Mouse (Mus musculus): ENCODE results near the gene Zfand4. TPM values are rescaled to one million over a fixed set of nuclear protein-coding genes. Genes with fewer than 3 reads are reported as not detected.

Gene Zfand4
- polyA plus RNA-seq, 1 experiment, result 8.0 TPM

DNA sequence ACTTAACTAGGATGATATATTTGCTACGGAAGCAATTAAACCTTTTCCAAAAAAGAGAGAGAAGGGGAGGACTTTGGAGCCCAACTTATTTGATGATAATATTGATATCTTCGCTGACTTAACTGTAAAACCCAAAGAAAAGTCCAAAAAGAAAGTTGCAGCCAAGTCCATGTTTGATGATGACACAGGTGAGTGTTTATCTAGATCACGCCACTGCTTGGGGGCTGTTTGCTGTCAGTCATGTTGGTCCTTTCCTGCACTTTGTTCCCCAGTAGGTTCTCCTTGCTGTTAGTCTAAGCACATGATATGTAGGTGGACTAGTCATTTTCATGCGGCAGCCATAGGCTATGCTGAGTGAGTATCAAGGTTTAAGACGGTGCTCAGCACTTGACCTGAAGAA is 3.5 kb upstream of the Zfand4 start:
- TF ChIP-seq CTCF (IDR thresholded peaks at IDR 0.05; ENCODE audit: borderline replicate concordance, insufficient read depth, low read depth, low read length), result no peak
- WGBS, result 94% methylated on average over 5 of the region's 5 CpGs
- H3K27ac ChIP-seq (ENCODE audit: insufficient read depth, low read length), result no peak overlapping the region
- peaks cover under 1% of the 10 kb centered on the region; the same call in 1 of the 2 replicates for H3K4me1 ChIP-seq (ENCODE audit: control insufficient read depth, insufficient read depth, low read length)
- H3K27me3 ChIP-seq (ENCODE audit: control insufficient read depth, insufficient read depth, low read length), result no peaks in the 10 kb centered on the region
- H3K4me3 ChIP-seq (replicated peaks; ENCODE audit: insufficient read depth, low read depth, low read length), result no peak overlapping the region
- no peak for DNase-seq

DNA sequence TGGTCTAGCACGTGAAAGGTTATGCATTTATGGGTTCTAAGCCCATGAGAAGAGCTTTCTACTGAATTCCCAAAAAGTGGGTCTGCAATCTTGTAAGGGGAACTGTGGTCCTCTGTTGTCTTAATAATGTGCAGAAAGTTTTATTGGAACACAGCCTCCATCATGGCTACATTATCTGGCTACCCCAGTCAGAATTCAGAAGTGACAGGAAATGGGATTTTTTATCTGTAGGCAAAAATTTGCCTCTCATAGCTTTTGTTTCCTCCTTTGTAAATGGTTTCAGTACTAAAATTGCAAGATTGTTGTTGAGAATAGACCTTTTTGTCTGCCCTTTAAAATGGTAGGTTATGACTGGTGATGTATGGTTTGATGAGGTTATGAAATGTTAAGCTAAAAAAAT is 1.2 kb upstream of the Zfand4 start:
- Histone ChIP-seq H3K27me3 (ENCODE audit: control insufficient read depth, insufficient read depth, low read length) (no peaks in the 10 kb centered on the region), H3K4me1 (ENCODE audit: control insufficient read depth, insufficient read depth, low read length) (peaks cover 3% of the 10 kb centered on the region; the same call in 1 of the 2 replicates), H3K27ac (ENCODE audit: insufficient read depth, low read length) (no peak overlapping the region), H3K4me3 (replicated peaks; ENCODE audit: insufficient read depth, low read depth, low read length) (no peak overlapping the region)
- TF ChIP-seq CTCF (IDR thresholded peaks at IDR 0.05; ENCODE audit: borderline replicate concordance, insufficient read depth, low read depth, low read length) (no peak), POLR2A (IDR thresholded peaks at IDR 0.05; ENCODE audit: borderline replicate concordance, insufficient read depth, low read length) (no peak)
- WGBS, result 95% methylated on average over 1 of the region's 1 CpGs
- DNase-seq, result no peak

DNA sequence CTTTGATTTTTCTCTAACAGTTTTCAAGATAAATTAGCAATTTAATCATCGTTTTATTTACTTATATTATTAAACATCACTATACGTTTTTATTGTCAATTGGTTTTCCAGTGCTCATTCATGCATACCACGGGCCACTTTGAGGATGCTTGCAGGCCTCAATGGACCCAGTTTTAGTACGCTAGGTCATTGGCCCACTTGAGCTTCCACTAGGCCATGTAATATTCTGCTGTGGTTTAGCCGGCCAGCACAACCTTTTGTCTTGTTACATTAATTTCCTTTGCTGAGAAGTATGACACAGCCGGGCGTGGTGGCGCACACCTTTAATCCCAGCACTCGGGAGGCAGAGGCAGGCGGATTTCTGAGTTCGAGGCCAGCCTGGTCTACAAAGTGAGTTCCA is 814 bp downstream of the Zfand4 start:
- Histone ChIP-seq H3K27ac (ENCODE audit: insufficient read depth, low read length) (no peak overlapping the region), H3K4me3 (replicated peaks; ENCODE audit: insufficient read depth, low read depth, low read length) (no peak overlapping the region), H3K4me1 (ENCODE audit: control insufficient read depth, insufficient read depth, low read length) (peaks cover 3% of the 10 kb centered on the region; the same call in 1 of the 2 replicates), H3K27me3 (ENCODE audit: control insufficient read depth, insufficient read depth, low read length) (no peaks in the 10 kb centered on the region)
- no peak for DNase-seq
- TF ChIP-seq CTCF (IDR thresholded peaks at IDR 0.05; ENCODE audit: borderline replicate concordance, insufficient read depth, low read depth, low read length) (no peak), POLR2A (IDR thresholded peaks at IDR 0.05; ENCODE audit: borderline replicate concordance, insufficient read depth, low read length) (no peak)
- 87% methylated on average over 11 of the region's 11 CpGs for WGBS

DNA sequence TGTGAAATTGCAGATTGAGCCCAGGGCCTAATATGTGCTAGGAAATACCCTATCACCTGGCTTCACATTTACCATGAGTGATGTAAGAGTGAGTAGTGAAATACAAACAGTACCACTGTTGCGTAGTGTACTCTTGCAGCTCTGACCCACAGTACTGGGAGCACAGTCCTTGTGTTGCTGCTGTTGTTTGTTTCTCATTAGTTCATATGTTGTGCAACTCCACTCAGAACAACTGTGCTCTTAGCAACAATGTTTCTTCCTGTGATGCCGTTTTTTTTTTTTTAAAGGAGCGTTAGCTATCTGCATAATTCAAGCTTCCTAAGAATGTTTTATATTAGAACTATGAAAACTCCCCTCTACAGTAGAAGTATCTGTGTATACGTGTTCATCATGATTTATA is 1.6 kb downstream of the Zfand4 start:
- no peak for DNase-seq
- 71% methylated on average over 4 of the region's 4 CpGs for WGBS
- Histone ChIP-seq H3K4me3 (replicated peaks; ENCODE audit: insufficient read depth, low read depth, low read length) (no peak overlapping the region), H3K4me1 (ENCODE audit: control insufficient read depth, insufficient read depth, low read length) (peaks cover 3% of the 10 kb centered on the region; the same call in 1 of the 2 replicates), H3K27me3 (ENCODE audit: control insufficient read depth, insufficient read depth, low read length) (no peaks in the 10 kb centered on the region), H3K27ac (ENCODE audit: insufficient read depth, low read length) (no peak overlapping the region)
- no peak for TF ChIP-seq CTCF (IDR thresholded peaks at IDR 0.05; ENCODE audit: borderline replicate concordance, insufficient read depth, low read depth, low read length)
- TF ChIP-seq POLR2A (IDR thresholded peaks at IDR 0.05; ENCODE audit: borderline replicate concordance, insufficient read depth, low read length), result no peak

DNA sequence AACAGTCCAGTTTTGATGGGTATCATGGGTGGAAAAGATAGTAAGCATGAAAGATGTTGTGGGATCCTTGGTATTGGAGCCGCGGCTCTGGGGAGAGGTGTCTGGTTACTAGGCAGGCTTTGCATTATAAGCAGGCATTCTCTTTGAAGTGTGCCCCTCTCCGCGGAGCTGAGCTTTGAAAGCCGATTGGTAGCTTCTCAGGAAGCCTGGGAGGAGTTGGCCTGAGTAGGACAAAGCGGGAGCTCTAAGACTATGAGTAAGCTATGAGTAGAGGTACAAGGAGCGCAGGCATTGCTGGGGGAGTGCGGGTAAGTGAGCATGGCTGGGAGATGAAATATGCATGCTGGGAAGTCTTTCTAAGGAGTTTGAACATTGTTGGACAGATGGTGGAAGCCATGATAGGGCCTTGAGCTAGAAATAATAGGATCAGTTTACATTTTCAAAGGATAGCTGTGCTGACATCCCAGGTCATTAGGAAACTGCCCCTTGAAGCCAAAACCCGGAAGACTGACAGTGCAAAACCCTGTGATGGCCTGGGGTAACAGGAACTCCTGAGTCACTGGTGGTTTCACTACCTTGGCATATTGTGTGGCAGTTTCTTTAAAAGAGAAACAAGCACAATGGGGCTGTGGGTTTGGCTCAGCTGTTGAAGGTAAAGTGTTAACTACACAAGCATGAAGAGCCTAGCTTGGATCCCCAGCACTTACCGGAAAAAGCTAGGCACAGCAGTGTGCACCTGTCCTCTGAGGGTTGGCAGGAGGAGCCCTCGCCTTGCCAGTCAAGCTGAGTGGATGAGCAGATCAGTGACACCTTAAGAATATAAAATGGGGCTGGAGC is 2.5 kb downstream of the Zfand4 start:
- DNase-seq, result no peak
- 39% methylated on average over 11 of the region's 11 CpGs for WGBS
- Histone ChIP-seq H3K4me3 (replicated peaks; ENCODE audit: insufficient read depth, low read depth, low read length) (no peak overlapping the region), H3K27me3 (ENCODE audit: control insufficient read depth, insufficient read depth, low read length) (no peaks in the 10 kb centered on the region), H3K27ac (ENCODE audit: insufficient read depth, low read length) (no peak overlapping the region), H3K4me1 (ENCODE audit: control insufficient read depth, insufficient read depth, low read length) (peaks cover 3% of the 10 kb centered on the region; the same call in 1 of the 2 replicates)
- TF ChIP-seq POLR2A (IDR thresholded peaks at IDR 0.05; ENCODE audit: borderline replicate concordance, insufficient read depth, low read length), result no peak
- no peak for TF ChIP-seq CTCF (IDR thresholded peaks at IDR 0.05; ENCODE audit: borderline replicate concordance, insufficient read depth, low read depth, low read length)

DNA sequence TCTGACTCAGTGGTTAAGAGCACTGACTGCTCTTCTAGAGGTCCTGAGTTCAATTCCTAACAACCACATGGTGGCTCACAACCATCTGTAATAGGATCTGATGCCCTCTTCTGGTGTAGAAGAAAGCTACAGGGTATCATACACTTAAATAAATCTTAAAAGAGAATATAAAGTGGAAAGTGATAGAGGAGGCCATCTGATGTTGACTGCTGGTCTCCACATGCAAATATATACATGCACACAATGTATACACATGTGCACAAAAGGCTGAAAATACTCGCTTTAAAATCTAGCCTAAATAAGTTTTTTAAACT is 3.0 kb downstream of the Zfand4 start:
- DNase-seq, result no peak
- Histone ChIP-seq H3K27me3 (ENCODE audit: control insufficient read depth, insufficient read depth, low read length) (no peaks in the 10 kb centered on the region), H3K4me3 (replicated peaks; ENCODE audit: insufficient read depth, low read depth, low read length) (no peak overlapping the region), H3K27ac (ENCODE audit: insufficient read depth, low read length) (no peak overlapping the region), H3K4me1 (ENCODE audit: control insufficient read depth, insufficient read depth, low read length) (peaks cover 3% of the 10 kb centered on the region; the same call in 1 of the 2 replicates)
- TF ChIP-seq POLR2A (IDR thresholded peaks at IDR 0.05; ENCODE audit: borderline replicate concordance, insufficient read depth, low read length) (no peak), CTCF (IDR thresholded peaks at IDR 0.05; ENCODE audit: borderline replicate concordance, insufficient read depth, low read depth, low read length) (no peak)
- 100% methylated on average over 1 of the region's 1 CpGs for WGBS

DNA sequence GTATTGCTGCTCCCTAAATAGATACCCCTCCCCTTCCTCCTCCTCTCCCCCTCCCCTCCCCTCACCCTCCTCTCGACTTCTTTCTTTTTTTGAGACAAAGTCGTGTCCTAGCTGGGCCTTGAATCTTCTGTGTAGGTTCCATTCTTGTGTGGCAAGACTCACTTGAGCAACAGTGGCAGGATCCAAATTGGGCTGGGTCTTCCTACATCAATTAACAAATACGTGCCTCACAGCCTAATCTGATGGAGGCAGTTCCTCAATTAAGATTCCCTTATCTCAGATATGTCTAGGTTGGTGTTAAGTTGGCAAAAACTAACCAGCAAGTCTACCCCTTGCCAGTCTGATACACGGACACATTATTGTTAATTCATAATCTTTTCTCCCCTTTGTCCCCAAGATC is 11.7 kb downstream of the Zfand4 start:
- WGBS, result 71% methylated on average over 4 of the region's 4 CpGs

DNA sequence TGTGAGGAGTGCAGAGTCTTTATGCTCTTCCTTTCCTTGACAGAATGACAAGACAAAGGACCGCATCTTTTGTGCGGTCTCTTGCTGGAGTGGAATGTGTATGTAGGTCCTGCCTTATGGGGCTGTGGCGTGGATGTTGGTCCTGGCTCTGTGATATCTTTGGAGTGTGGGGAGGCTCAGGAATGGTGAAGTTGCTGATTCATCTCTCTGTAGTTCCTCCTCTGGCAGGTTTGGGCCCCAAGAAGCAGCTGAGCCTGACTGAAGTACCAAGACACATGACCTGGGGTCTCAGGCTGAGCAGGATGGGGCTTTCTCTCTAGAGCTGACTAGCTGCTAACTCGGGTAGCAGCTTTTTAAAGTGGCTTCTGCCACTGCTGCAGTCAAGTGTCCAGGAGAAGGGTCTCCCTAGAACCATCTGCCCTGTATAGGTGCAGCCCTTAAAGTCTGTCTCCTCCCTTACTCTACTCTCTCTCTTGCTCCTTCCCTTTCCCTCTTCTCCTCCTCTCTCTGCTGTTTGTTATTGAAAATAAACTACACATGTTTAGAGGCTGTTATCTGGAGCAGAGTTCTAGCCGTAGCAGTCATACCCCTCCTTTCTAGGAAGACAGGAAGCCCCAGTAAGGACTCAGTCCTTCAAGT is 14.8 kb downstream of the Zfand4 start:
- Histone ChIP-seq H3K4me3 (replicated peaks; ENCODE audit: insufficient read depth, low read depth, low read length) (no peak overlapping the region), H3K4me1 (ENCODE audit: control insufficient read depth, insufficient read depth, low read length) (no peaks in the 10 kb centered on the region), H3K27ac (ENCODE audit: insufficient read depth, low read length) (no peak overlapping the region), H3K27me3 (ENCODE audit: control insufficient read depth, insufficient read depth, low read length) (no peaks in the 10 kb centered on the region)
- no peak for DNase-seq
- 83% methylated on average over 5 of the region's 5 CpGs for WGBS
- TF ChIP-seq POLR2A (IDR thresholded peaks at IDR 0.05; ENCODE audit: borderline replicate concordance, insufficient read depth, low read length), result no peak
- no peak for TF ChIP-seq CTCF (IDR thresholded peaks at IDR 0.05; ENCODE audit: borderline replicate concordance, insufficient read depth, low read depth, low read length)

More for the DNA sequence above, 11.7 kb downstream of the Zfand4 start:
- H3K27me3 ChIP-seq (ENCODE audit: control insufficient read depth, insufficient read depth, low read length), result no peaks in the 10 kb centered on the region
- no peak for DNase-seq
- H3K4me3 ChIP-seq (replicated peaks; ENCODE audit: insufficient read depth, low read depth, low read length), result no peak overlapping the region
- no peak overlapping the region for H3K27ac ChIP-seq (ENCODE audit: insufficient read depth, low read length)
- H3K4me1 ChIP-seq (ENCODE audit: control insufficient read depth, insufficient read depth, low read length), result no peaks in the 10 kb centered on the region
- no peak for TF ChIP-seq CTCF (IDR thresholded peaks at IDR 0.05; ENCODE audit: borderline replicate concordance, insufficient read depth, low read depth, low read length)
- no peak for TF ChIP-seq POLR2A (IDR thresholded peaks at IDR 0.05; ENCODE audit: borderline replicate concordance, insufficient read depth, low read length)

All from cerebellum, adult 2 months (tissue).